Mouse (Mus musculus) spleen, adult 2 months (tissue): ENCODE data around the gene Atp6v0a1.

Source experiments
- CTCF ChIP-seq: fragments of 200-500 bp; IDR thresholded peaks from 2 replicates; pipeline ENCODE4 v1.5.1; 2011; ENCODE audit warnings: mild to moderate bottlenecking, inconsistent platforms; ENCODE audit not compliant: insufficient read depth, insufficient read length, insufficient replicate concordance; ENCODE audit errors: extremely low read depth
- POLR2A ChIP-seq: fragments of 200-500 bp; IDR thresholded peaks from 2 replicates; pipeline ENCODE4 v1.6.1; 2011; ENCODE audit warnings: low read depth, low read length, inconsistent platforms

DNA sequence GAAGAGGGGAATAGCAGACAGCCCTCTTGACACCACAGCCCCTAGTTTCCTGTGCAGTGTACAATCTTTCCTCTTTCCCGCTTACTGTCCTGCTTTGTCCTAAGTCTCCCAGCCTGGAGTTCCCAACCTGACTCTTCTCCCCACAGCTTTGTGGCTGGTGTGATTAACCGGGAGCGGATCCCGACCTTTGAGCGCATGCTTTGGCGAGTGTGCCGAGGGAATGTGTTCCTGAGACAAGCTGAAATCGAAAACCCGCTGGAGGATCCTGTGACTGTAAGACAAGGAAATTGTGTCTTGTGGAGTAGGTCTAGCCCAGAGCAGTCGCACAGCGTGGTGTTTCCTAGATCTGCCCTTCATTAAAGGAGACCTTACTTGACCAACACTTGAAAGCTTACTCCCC, 17.9 kb downstream of the Atp6v0a1 start:
- TF ChIP-seq POLR2A (no peak), CTCF (no peak)
